Mouse (Mus musculus): ENCODE data around the gene Thrsp.
A peak's percentile ranks its signal among the peaks of the same experiment; 100 is the strongest.

Thrsp gene

DNA sequence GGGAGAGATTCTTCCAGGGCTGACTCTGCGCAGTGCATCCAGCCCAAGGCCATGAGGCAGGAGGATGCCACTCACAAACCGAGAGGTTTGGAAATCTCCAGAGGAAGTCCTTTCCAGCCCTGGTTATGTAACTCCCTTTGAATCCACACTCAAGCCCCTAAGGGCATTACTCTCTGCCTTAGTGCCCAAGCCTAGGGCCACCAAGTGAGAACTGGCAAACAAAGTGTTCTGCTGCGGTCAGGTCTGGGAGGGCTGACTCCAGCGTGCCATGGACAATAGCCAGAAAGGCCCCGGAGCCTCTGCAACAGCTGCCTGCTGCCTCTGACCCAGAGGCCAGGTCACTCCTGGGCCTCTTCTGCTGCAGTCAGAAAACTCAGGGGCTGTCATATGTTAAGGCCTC lies 1.2 kb upstream of the Thrsp start:
- no peak for DNase-seq (ENCODE audit: low spot score in 2 of 2)

DNA sequence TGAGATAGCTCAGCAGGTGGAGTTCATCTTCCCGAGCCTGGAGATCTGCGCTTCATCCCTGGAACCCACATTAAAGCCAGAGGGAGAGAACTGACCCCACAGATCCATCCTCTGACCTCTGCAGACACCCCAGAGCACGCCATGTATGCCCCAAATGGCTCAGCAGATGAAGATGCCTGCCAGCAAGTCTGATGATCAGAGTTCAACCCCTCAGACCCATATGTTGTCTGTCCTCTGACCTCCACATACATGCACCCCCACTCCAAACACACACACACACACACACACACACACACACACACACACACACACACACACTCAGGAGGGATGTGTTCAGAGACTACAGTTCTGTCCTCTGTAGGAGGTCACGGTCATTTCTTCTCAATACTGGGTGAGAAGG lies 1.1 kb downstream of the Thrsp start:
- no peak for DNase-seq (ENCODE audit: low spot score in 2 of 2)

DNA sequence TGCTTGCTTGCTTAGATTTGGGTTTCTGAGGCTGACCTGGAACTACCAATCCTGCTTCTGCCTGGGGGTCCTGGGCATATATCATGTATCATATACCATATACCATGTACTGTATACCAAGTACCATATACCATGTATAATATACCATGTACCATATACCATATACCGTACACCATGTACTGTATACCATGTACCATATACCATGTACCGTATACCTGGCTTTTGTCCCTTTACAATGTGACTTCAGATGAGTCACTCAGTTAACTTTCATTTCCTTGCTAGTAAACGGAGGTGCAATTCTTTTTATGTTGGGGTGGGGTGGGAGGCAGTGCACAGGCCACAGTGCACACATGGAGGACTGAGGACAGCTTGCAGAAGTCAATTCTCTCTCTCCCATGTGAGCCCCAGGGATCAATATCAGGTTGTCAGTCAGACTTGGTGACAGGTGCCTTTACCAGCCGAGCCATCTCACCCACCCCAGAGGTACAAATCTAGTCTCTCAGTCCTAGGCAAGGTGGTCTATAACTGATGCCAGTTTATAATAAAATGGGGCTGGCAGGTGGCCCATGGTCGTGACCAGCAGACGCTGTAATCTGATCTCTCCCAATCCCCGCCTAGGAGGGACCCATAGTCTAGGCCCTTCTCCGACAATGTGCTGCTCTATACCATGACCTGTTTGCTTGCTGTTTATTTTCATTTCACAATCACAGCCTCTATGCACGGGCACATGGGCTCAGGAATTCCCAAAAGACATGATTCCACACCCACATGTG lies 2.4 kb downstream of the Thrsp start:
- DNase-seq (ENCODE audit: low spot score in 2 of 2), result no peak

DNA sequence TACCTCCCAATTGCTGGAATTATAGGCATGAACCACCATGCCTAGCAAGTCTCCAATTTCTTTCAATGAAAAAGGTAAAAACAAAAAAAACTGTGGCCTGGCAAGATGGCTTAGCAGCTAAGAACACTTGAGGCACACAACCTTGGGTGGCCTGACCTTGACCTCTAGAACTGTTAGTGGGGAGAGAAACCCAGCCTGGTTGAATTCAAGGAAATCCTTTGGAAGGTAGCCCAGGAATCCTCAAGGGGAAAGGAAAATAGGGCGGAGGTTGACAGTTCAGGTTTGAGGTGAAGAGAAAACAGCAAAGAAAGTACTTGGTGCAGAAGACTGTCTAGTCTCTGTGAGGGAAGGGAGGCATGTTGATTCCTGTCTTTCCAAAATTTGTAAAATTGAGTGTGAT lies 3.1 kb downstream of the Thrsp start:
- DNase-seq (ENCODE audit: low spot score in 2 of 2), result no peak

DNA sequence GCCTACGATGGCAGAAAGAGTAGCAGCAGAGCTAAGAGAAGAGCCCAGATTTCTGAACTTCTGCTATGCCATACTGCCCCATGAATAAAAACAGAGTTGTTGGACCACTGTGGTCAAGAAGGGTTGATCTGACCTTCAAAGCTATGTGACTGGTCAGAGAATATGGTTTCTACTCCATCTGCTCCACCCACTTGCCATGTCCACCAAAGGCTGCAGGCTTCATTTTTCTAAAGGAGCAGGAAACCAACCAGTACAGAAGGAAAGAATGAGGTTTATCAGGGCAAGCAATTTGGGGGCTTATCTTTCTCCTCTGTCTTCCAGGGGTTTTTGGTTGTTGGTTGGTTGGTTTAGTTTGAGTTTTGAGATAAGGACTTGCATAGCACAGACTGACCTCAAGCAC lies 3.5 kb downstream of the Thrsp start:
- no peak for DNase-seq (ENCODE audit: low spot score in 2 of 2)

DNA sequence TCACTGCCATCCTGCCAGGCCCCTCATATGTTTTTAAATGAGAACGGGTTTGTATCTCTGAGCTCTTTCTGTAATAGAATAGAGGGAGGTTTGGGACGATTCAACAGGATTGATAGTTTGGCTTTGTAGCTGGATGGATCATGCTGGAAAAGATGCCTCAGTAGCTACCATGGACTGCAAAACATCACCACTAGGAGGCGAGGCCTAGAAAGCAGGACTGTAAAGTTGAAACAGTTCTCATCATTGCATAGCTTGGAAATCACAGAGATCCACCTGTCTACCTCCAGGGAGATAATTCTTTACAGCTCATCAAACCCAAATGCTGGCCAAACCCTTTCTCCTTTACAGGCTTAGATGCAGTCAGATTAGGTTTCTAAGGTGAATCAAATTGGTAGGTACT lies 6.0 kb downstream of the Thrsp start:
- no peak for DNase-seq (ENCODE audit: low spot score in 2 of 2)

DNA sequence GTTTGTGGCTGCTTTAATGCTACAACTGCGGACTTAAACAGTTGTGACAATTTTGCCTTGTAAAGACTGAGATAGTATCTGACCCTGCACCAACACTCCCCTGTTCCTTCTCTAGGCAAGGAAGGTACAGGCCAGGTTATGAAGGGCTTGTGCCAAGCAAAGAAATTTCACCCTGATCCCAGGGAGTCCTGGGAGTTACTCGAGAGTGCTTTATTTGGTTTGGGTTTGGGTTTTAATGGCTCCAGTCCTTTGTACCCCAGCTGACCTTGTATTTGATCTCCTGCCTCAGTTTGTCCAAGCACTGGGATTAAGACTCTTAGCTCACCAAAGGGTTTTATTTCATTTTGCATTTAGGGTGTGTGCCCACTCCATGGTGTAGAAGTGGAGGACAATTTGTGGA lies 6.4 kb downstream of the Thrsp start:
- no peak for DNase-seq (ENCODE audit: low spot score in 2 of 2)

DNA sequence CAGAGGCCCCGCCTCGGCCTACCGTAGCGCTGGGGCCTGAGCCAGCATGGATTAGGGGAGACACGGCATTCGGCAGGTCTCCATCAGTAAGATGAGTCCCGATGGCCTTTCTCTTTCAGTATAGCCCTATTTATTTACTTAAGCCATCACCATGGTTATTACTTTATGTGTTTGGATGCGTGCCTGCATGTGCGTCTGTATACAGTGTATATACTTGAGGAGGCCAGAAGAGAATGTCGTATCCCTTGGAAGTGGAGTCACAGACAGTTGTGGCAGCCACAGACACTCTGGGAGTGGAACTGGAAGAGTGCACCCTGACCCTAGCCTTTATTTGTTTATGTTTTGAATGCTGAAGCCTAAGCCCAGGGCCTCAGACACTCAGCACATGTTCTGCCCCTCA lies 10.4 kb downstream of the Thrsp start:
- DNase-seq (ENCODE audit: low spot score in 2 of 2), result no peak

DNA sequence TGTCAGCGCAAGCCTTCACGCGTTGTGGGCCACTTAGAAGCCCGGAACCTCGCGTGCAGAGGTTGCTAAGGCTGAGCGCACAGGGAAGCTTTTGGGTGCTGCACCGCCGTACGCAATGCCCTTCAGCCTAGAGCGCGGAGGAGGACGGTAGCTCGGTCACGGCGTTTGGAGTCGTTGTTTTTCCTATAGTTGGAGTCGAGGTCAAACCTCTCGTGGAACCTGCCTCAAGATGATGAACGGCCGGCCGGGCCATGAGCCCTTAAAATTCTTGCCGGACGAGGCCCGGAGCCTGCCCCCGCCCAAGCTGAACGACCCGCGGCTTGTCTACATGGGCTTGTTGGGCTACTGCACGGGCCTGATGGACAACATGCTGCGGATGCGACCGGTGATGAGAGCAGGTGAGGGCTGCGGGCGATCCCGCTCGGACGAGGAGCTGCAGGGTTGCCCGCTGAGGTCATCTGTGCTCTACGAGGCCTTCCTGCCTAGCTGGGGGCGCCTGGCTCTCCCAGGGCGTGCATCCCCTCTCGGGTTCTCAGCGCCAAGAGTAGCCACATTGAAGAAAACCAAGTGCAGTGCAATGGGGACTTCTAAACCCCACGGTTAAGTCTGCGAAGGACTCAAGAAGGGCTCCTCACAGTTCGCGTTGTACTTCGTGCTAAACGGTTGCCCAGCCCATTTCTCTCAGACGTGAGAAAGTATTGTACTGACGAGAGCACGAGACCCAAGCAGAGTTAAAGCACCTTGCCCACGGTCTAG lies 17.4 kb downstream of the Thrsp start, which contains the start of gene Ndufc2:
Gene Ndufc2 (plus strand): TSS at position 44 of the 756 bp plus-strand sequence.
- peak; percentile 50 to 79 for DNase-seq (ENCODE audit: low spot score in 2 of 2)

DNA sequence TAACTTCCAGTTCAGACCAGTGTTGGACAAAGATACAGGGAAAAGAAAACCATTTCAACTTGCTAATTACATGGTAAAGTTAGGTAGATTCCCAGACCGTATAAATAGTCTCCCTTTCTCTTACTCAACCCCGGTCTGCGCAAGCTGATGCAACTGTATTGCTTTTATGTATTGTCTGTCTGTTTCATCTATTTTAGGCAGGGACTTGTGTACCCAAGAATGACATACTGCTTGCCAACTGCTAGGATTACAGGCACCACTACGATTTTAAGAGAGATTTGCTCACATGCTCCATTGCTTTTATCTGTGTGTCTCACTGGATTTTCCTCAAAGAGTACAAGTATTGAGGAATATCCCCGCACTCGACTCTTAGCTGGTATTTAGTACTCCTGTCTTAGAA lies 18.6 kb downstream of the Thrsp start:
- DNase-seq (ENCODE audit: low spot score in 2 of 2), result no peak

DNA sequence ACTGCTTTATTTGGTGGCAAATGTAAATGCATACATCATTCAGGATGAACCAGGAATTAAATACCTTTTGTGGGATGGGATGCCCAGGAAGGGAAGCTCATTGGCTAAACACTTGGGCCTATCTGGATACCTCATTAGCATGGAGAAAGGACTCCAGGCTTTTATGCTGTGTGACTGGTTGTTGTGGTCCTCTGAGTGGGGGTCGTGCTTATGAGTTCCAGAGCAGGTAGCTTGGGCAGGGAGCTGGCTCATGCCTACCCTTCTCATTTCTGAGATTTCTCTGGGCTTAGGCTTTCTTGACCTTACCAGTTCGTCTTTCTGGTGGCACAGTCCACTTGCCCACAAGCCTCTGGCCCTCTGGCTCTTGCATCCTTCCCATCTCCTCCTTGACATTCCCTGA lies 23.2 kb downstream of the Thrsp start:
- DNase-seq (ENCODE audit: low spot score in 2 of 2), result no peak

DNA sequence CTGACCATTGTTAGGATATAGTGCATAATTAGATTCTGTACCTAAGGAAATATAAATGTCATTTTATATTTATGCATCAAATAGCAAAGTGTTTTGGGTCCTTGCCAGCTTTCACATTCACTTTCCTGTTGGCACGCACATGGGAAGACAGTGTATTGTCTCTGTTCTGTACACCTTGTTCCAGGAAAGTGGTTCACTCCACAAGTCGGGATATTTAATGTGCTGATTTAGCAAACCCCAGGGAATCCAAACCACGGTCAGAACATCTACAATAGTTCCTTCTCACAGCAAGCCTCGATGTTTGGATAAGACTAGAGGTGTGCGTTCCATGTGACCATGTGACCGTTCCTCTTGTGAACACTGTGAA lies 25.5 kb downstream of the Thrsp start:
- DNase-seq (ENCODE audit: low spot score in 2 of 2), result no peak

DNA sequence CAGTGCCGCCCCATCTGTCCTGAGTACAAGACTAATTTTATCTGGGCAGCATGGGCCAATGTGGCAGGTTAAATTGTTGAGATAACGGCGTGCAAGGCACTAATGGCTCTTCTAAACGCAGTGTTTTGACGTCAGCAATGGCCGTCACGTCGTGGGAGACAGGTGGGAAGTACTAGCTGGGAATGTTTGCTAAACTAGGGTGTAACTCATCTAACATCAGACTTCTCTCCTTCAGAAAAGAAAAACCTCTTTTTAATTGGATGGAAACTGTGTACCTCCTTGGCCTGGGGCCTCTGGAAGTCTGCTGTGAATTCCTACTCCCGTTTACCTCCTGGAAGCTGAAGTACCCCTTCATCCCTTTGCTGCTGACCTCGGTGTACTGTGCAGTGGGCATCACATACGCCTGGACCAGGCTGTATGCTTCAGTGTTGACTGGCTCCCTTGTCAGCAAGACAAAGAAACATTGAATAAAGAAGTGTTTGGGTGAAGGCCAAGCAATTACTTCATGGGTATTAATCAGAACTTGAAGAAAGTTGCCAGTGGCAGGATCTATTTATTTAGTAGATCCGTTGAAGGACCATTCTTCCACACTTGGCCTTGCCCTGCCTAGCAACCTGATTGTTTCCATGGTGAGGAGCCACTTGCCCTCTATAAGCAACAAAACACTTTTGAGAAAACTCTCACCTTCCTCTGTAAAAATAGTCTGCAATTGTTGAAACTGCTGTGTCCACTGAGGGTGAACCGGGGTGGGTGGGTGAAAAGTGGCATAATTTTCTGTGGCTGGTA lies 26.0 kb downstream of the Thrsp start:
- DNase-seq (ENCODE audit: low spot score in 2 of 2), result no peak

DNA sequence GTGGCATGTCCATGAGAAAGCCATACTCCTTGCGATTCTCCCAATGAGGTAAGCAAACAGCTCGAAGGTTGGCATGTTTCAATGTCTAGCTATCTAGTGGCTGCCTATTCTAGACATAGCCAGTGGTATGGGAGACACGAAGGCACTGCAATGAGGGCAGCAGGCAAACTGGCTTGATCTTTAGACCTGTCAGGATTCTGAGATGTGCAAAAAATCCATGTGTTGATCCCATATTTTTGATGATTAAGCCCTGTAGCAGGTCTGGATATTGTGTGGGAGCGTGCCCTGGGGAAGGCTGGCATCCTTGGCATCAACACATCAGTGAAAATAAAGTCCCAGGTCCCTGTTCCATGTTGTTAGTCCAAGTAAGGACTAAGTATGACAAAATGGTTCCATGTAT lies 29.0 kb downstream of the Thrsp start:
- no peak for DNase-seq (ENCODE audit: low spot score in 2 of 2)

DNA sequence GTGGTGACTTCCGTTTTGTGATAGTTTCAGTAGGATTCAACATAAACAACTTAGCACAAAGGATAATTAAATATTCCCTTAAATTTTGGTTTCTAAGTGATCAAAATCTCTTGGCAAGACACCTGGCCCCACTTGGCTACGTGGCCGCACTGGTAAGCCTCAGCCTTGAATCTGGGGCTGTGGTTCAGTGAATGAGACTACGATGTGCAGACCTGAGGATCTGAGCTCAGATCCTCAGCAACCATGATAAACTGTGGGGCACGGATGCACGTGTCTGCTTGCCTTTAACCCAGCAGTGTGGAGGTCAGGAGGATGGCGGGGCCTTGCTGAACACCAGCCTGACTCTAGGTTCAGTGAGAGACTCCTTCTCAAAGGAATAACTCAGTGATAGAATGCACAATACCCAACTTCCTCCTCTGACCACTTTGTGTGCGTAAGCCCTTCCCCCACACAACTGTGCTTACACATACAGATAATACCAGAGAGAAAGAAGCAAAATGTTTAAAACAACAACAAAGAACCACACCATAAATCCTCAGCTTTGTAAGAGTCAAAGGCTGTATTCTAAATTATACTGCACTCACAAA lies 29.9 kb downstream of the Thrsp start:
- DNase-seq (ENCODE audit: low spot score in 2 of 2), result no peak

DNA sequence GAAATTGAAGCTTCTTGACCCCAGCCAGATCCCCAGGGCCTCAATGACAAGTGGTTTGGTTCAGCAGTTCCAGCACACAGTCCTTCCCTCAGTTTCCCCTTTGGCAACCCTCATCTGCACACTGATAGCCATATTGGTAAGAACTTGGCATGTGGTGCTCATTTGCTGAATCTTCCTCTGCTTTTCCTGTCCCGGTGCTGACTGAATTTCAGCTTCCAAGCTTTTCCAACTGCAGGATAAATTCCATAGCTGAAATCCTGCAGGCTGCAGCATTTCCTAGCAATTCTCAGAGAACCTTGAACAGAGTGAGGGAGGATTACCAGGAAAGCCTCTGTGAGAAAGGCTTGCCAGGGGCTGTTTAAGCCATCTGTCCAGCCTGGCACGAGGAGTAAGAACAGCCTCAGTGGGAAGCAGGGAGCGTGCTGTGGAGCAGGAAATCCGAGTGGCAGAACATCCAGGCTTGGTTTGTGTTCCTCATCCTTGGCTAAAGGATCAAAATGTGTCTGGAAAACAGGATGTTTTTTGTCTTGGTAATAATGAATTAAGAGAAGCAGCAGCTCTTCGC lies 30.6 kb downstream of the Thrsp start:
- DNase-seq (ENCODE audit: low spot score in 2 of 2), result peak in 1 of 2 experiments; percentile 76

DNA sequence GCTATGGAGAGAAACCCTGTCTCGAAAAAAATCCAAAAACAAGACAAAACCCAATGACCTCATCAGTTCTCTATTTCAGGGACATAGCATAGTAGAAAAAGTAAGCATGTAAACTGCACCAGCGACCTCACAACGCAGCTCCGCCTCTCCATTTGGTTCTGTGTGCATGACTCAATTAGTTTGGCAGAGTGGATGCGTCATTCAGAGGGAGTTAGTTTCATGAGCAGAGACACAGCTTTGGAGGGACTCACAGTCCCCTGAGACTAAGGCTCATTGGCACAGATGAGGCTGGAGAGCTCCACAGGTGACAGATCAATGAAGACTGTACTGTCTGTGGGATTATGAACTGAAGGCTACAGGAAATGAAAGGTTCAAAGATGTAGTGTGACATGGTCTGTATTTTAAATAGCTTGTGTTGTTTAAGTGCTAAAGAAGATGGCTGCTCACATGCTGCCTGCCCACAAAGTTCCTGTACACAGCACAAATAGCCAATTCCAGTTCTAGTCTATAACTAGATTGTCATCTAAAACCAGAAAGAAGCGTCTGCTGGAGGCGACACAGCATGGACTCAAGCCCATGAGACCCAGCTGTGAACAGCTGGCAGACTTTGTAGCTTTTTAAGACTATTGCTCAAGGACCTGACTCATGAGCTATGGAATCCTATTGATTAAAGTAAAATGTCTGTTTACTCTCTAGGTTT lies 31.3 kb downstream of the Thrsp start:
- DNase-seq (ENCODE audit: low spot score in 2 of 2), result no peak

DNA sequence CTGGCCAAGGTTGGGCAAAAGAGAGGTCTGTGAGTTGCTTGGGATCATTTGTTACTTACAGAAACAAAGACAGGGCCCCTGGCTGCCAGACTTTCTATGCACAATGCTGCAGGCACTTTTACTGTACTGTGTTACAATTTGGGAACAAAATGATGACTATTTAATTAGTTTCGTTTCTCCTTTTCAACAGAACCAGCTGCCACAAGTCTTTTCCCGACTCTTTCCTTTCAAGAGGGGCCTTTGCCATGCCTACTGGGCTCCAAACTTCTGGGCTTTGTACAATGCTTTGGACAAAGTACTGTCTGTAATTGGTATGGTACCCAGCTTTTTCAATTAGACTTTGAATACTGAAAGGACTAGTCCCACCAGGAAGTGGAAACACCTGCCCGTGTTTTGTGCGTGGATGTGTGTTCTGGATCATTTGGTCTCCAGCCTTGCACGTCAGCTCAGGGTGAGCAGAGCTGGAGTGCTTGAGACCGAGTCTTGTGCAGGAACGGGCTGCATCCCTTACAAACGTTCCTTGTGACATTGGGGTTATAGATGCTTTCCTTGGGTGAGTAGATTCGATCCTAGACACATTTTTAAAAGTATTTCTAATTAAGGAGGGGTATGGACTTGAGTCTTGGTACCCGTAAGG lies 33.9 kb downstream of the Thrsp start:
- no peak for DNase-seq (ENCODE audit: low spot score in 2 of 2)

DNA sequence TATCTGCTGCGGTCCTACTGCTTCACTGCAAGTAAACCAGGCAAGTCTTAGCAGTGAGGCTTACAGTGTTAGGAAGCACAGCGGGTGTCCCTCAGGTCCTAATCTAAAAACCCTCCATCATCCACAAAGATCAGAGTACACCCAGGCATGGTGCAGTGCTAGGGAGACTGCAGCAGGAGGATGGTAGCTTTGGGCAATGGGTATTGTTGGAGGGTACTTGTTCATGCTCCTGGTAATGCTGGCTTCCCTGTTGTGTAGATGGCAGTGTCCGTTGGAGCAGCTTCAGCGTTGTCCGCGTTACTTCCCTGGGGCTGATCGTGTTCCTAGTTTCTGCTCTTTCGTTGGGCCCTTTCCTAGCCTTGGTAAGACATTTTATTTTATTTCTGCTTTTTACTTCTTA lies 34.9 kb downstream of the Thrsp start:
- DNase-seq (ENCODE audit: low spot score in 2 of 2), result no peak

DNA sequence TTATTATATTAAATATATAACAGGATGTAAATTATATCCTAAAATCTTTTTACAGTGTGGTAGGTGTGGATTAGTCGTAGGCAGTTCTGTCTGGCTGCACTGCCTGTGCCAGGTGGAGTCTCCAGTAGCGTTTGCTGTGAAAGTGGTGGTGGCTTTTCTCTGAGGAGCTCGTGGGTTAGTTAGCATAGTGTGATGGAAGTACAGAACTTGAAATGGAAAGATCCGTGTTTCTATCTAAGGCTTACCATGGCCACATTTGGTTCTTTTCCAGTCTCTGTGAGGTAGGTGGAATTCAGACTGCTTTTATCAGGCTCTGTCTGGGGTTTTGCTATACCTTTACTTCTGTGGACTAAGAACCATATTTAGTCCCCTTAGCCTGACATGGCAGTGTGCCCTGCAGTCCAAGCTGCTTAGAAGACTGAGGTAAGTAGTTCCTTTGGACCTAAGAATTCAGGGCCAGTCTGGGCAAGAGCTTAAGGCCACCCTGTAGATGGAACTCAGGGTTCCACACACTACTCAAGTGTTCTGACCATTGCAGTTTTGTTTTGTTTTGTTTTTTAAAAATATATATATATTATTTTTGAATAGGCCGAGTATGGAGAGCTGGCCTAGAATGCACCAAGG lies 36.9 kb downstream of the Thrsp start:
- DNase-seq (ENCODE audit: low spot score in 2 of 2), result no peak

Data from cerebellum, postnatal 4 days (tissue).